Mouse (Mus musculus) MN1 (cell line): ENCODE measurements at regions not wholly inside any gene's neighbourhood (a gene's known extent, or its start where the extent isn't known, plus 50 kb on each side); places are given as distances from the start of the nearest gene placed in this dataset.

Experiments used
- DNase-seq: peaks from one replicate; pipeline ENCODE4 v3.0.0-alpha.2; 2016; ENCODE audit warnings: low spot score

DNA sequence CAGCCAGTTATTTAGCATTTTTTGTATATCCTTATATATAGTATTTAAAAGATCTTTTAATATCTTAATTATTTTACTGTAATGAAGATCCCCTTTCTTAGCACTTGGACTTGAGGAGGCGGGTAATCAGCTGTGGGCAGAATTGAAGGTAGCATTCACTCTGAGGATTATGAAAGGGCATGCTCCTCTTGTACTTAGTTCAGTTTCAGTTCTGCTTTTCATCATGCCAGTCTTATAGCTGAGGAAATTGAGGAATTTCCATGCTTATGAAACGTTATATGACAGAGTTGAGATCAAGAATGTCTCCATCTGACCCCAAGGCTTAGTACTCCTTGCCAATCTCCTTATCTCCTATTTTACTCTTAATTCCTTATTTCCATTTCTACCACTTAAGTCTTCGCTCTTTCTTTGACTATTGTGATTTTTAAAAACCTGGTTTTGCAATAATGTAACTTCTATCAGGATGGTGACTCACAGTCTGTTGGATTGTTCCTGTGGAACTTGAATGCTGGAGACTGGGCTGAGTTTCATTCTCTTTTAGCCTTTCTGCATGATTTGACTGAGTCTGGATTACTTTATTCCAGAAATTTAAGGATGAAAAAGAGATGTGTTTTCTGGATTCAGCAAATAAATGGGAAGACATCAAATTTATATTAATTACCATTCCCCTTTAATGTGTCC lies 133.6 kb downstream of the Papss1 start:
- DNase-seq, result no peak

DNA sequence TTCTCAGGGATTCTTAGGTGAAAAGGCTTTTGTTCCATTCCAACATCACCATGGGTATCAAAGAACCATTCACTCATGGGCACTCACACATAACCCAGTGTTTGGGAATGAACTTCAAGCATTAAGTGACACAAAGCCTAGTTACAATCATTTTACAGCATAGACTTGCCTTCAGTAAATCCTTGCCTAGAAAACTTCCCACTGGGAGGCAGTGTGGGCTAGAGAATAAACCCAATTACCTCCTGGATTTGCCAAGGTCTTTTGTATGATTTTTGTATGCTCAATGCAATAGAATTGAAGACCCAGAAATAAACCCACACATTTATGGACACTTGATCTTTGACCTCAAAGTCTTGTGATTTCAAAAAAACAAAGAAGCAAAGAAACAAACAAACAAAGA lies 138.6 kb downstream of the Papss1 start:
- DNase-seq, result no peak

DNA sequence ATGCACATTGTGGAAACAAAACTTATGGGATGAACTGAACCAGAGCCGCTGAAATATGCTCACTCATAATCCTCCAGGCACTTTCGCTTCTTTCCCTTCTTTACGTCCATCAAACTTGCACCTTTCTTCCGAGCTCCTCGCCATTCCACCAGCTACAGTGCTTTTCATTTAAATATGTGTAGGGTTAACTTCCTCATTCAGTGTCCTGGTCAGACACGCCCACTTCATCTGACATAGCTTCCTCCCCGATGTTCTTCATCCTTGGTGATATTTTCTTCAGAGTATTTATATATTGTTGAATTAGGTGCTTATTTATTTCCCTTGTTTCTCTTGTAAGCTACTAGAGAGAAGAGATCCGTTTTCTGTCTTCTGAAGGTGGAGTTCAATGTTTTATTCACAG lies 149.0 kb downstream of the Papss1 start:
- no peak for DNase-seq

DNA sequence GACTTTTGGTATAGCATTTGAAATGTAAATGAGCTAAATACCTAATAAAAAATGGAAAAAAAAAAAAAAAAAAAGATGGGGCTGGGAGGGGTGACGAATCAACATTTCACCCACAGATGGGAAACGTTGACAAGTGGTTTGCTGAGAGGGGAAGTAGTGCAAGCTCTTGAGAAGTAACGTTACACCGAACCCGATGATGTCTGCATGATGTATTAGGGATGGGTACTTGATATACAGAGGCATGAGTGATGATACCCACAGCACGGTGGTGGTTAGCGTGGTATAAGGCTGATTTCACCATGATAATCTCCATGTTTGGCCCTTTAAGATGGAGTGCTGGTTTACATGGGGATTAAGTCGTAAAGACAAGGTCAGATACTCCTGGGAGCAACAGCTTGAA lies 154.2 kb downstream of the Papss1 start:
- no peak for DNase-seq

DNA sequence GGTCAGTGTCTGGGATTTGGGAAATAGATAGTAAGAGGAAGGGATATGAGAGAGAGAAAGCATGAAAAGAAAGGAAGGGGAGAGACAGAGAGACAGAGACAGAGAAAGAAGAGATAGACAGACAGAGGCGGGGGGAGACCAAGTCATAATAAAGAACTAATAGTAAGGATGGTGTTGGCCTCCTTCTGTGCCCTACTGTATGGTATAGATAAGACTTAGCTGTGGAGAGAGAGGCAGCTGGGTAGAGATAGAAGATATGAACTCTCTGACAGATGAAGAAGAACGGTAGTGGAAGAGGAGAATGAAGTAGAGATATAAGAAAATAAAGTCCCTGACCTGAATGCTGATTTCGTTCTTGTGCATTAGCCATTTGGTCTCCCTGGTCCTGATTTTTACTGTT lies 164.1 kb downstream of the Papss1 start:
- no peak for DNase-seq

DNA sequence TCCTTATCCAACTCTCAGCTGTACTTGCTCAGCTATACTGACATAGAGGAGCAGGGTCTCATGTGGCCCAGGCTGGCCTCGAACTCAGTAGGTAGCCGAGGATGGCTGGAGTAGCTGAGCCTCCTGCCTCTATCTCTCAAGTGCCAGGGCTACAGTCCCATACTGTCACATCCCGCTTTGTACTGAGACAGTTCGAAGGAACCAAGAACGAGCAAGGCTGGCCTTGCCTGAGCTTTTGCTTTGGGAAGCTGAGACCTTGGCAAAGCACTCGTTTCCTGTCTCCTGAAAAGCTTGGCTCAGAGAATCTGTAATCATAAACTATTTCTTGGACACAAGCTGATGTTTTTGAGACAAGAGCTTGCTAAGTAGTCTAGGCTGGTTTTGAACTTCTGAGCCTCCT lies 169.7 kb downstream of the Papss1 start:
- no peak for DNase-seq

DNA sequence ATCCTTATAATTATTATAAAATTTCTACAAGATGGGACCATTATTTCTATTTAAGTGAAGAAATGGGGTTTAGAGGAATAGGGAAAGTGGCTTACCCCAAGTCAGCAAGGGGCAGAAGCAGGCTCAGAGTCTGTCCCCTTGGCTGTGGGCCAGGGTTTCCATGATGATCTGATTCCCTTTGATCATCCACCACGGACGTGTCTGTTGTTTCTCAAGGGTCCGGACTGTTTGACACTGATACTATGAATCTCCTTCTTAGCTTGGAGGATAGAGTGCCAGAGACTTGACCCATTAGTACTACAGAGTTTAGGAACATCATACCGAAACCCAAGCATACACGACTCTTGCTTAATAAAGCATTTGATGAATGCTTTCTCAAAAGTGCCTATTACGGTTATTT lies 172.9 kb downstream of the Papss1 start:
- DNase-seq, result peak; percentile 27

DNA sequence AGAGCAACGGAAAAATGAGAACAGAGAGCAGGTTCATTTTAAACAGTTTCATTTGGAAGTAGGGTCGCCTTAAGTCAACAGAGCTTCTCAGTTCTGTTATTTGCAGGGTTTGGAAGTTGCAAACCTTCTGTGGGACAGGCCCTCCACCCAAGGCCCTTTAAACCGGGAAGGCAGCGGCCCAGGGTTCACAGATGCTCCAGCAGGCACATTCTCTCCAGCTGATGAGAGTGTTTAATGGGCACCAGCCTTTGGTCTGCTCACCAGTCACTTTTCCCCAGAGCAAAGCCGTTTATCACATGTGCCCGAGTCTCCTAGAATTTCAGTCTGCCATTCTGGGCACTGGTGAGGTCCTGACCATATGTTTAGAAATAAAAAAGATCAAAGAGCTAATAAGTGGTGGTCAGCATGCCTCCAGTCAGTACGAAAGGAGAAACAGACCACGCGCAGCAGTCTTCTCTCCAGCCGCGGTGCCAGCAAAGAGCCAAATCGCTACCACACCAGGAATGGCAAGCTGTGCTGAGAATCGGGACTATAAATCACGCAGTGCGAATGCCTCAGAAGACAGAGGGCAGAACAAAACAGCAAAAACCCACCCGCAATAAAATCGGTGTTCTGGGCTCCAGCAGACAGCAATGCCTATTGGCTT lies 173.5 kb downstream of the Papss1 start:
- no peak for DNase-seq

DNA sequence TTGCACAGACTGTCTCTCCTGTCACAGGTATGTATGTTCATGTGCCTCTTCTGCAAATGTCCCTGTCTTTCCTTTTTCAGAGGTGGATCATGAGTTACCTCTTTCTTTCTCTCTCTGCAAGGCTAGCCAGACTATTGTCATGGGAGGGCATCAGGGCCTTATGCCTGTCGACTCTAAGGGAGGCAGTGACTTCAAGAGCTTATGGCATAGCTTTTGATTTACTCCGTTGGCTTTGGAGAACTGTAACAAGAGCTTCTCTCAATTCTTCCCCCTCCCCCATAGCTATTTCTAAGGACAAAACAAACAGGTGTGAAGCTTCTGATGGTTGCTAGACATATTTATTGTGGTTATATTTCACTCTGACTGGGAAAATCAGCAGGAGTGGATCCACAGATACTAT lies 191.0 kb downstream of the Papss1 start:
- DNase-seq, result no peak

DNA sequence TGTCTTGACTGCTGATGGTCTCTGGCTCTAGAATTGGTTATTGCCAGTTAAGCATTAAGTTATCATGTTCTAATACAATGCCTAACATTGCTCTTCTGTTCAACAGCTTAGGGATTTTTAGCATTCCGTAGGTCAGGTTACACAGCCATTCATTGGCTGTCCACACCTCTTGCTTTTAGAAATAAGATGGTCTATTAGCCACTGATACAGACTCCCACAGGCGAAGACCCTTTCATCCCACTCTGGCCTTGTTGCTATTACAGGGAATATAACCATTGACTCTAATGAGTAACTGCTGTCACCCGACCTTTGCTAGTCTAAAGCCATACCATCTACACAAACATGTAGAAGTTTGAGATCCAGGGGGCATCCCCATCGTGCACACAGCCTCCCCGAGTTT lies 191.6 kb downstream of the Papss1 start:
- no peak for DNase-seq

DNA sequence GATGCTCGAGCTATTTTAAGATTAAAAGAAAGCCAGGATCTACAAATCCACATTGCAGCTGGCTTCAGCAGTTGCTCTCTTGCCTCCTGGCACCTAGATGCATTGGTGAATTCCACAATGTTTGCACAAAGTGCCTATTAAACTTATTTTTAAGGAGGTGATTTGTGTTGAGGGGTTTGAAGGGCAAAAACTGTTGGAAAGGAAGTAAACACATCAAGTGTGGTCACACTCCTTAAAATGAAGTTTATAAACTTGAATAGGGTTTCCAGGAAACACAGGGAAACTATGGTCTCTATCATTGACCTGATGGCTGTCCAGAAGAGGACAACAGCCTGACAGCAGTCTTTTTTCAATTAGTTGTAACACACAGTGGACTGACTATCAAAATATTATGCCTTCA lies 205.4 kb downstream of the Papss1 start:
- no peak for DNase-seq

DNA sequence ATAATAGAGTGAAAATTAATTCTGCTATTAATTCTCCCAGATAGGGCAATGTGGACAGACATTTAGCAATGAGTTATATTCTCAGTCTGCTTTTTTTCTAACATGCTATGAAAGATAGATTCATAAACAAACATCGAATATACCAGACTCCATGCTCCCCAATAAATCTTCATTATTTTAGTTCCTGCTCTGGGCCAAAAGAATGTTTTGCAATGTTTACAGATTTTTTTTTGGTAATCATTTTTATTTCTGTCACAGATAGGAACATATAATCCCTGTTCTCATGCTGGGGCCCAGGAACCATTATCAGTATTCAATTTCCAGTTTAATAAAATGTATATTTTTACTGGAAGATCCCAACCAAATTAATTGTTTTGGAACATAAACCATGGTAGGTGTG lies 205.9 kb downstream of the Papss1 start:
- DNase-seq, result no peak

DNA sequence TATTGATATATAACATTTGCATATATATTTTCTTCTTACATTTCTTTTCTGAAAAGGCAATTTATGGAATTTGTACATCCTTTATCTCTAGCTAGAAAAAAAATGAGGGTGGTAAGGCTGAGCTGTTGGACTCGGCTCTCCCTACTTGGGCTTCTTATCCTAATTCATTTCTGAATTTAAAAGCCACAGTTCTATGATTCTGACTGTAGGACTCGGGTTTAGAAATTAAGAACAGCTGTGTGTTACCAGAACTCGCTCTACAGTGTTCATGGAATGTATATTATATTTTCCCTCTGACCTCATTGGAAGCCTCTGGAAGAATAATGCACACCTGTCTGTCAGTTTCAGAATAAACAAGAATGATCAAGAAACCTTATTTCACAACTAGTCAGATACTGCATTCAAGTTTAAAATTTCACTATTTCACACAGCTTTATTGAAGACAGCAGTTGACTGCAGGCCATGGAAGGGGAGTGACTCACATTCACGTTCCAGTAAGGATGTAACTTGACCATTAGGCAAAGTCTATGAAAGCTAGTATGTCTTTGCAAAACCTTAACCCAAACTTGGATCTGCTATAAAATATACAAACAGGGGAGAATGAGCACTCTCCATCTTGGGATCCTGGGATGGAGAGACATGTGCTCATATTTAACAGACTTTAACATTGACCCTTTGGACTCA lies 207.4 kb downstream of the Papss1 start:
- DNase-seq, result no peak

DNA sequence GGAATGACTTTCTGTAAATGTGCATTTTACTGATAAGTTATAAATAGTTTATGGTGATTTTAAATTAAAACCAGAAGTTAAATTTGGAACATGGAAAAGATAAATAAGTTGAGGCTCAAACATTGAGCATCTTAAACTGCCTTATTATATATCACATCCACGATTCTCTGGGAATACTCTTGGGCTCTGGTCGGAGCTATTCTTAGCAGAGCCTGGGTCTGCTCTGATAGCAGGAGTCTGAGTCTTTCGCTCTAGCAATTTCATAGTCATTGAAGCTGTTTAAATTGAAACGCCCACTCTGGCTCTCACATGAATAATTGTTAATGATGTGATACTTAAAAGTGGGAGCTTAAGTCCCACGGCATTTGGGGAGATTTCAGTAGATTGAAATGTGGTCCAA lies 208.0 kb downstream of the Papss1 start:
- DNase-seq, result no peak

DNA sequence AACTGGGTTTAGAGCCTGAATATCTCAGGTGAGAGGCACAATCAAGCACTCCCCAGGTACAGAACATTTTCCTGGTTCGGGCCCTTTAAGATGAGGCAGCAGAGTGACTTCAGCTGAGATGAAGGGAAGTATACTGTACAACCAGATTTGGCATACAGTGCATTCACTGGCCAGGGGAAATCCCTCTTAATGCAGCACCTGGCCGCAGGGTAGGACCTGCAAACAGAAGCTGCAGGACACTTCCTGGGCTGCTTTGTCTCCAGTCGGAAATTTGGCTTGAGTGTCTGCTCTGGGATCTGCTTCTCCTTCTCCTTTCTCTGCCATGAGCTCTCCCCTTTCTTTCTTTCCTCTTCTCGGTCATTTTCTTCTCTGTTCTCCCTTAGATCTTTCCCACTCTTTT lies 210.9 kb downstream of the Papss1 start:
- DNase-seq, result no peak

DNA sequence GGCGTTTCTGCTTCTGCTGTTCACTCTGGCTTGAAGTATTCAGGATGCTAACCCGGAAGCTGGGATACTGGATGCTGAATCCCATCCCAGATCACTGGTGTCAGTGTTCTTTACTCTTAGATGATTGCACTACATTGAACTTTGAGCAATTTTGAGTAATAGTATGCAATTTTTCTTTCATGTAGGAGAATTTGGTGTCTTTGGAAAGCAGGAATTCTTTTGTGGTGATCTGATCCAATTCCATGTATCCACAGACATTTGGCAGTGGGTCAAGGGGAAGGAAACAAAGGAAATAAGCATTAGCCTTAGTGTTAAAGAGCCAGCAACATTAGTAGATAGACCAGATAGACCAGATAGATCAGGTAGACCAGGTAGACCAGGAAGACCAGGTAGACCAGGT lies 212.1 kb downstream of the Papss1 start:
- no peak for DNase-seq

DNA sequence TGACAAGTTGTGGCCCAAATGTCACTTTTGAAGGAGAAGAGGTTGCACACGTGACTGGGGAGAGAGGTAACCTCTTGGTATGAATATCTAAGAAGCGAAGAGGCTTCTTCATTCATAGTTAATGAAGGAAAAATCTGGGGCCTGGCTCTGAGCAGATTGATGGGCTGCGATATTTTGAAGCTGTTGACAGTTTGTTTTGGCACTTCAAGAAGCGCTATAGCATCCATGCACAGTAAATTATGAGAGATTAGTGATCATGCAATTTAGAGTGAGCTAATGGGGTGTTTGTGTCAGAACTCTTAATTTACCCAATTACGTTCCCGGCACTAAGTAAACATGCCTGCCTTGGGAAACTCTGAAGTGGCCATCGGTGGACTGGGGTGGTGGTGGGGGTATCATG lies 215.2 kb downstream of the Papss1 start:
- no peak for DNase-seq

DNA sequence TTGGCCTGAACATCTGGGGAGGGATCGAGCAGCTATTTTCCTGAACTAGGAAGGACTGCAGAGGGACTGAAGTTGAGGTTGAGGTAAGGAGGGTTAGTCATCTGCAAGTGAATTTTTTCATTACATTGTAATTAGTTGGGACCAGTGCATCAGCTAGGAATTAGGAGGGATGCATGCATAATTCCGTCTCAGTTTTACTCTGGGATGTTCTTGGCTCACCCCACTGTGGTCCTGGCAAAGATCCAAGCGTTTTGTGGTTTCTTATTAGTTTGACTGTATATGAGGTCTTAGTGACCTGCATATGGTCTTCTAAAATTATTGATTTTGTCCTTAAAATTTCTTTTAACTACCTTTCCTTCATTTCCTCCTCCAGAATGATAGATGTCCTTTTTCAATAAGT lies 221.0 kb downstream of the Papss1 start:
- no peak for DNase-seq

DNA sequence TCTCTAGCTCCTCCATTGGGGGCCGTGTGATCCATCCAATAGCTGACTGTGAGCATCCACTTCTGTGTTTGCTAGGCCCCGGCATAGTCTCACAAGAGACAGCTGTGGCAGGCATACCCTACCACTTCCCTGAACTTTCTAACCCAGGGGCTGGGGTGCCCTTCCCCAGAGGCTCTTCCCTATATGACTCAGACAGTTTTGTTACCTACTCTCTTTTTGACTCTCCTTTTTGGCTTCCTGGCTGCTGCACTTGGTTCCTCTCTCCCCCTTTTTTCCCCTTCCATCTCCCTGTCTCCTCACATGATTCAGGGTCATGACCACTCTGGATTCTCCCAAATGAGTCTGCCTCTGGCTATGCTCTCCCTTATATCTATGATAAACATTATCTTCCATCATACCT lies 223.8 kb downstream of the Papss1 start:
- DNase-seq, result no peak

DNA sequence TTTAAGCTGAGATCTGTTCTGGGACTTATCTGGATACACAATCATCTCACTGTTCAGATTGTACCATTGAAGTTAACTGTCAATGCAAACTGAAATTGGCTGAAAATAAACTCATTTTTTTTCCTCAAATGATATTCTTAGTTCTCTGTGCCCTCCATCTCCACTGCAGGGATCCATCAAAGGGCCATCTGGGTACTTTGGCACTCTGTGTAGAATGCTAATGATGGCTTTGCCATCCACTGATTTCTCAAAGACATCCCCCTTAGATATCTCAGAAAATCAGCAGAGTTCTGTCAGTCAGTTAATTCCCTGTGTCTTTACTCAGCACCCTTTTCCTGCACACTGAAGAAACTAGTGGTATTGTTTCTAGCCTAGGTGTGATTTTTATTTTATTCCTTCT lies 224.6 kb downstream of the Papss1 start:
- no peak for DNase-seq

DNA sequence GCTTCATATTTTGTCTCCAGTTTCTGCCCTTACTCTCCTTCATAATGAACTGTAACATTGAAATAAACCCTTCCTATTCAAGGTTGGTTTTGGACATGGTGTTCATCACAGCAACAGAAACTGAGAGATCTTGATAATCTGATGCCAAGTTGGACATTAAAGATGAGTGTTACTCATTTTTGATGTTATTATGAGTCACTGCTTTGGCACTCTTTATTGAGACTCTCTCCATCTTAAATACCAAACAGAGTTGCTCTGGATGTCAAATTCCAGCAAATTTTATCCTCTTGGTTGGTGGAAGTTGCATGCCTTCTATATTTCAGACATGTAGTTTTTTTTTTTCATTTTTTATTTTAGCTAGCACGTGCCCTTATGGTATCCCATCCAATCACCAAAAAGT lies 229.5 kb downstream of the Papss1 start:
- no peak for DNase-seq

DNA sequence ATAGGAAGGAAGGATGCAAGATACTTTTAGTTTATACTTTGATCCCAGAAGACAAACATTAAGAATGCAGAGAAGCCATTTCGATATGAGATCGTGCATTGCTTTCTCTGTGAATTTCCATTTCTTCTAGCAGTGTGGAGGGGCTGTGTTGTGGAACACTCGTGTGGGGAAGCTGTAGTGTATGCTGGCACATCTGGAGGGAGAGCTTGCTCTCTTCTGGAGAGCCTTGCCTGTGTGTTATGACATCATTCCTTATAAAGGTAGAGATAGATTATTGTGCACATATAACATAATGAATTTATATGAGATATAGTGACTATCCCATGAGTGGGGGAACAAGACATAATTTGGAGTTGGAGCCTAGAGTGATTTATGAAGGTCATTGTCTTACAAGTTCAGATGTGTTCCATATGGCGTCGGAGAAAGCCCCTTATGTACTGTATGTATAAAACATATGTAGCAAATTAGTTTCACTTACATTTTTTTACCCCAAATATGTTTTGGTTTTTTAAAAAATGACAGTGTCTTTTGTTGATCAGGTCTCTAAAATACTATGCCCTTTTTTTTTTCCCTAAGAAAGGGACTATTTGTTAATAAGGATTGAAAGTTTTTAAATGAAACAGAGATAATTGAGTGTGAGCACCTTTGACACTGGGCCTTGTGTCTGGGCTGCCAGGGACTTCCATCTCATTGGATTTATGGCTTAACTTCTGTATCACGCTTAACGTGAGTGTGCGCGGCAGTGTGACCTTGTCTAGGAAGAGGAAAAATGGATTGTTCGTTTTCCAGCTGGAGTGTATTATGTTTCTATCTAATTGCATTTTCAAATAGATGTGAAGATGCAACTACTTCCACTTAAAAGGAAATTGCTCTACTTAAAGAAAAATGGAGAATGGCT lies 230.8 kb downstream of the Papss1 start:
- no peak for DNase-seq

DNA sequence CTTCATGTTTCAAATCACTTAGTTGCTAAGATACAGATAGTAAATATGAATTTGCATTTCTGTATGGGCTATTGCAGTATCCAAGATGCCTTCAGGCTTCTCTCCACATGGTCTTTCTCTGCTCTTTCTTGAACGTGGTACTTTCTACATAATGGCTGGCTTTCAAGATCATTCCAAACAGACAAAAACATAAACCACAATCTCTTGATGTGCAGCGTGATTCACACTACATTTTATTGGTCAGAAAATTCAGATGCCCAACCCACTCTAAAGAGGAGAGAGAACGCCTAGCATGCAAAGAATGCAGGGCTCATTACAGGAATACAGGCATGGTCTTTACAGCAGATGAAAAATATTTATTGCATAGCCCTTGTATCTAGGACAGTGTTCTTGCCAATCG lies 235.2 kb downstream of the Papss1 start:
- no peak for DNase-seq
